Comparison of ENCODE assay signal across 8 mouse cellular contexts in genomic region chr12:75389308-75390135, GRCm38 (mm10). TPM values are rescaled to one million over a fixed set of nuclear protein-coding genes. Genes with fewer than 3 reads are reported as not detected.
A peak's percentile ranks its signal among the peaks of the same experiment; 100 is the strongest.
DNase-seq lines count a peak whose midpoint lies in the region; ATAC-seq lines count a peak whose summit lies in the region.

No protein-coding gene starts in this region.

- H3K4me3 ChIP-seq in embryonic facial prominence, embryonic 10.5 days, result no peak overlapping the region
- H3K4me3 ChIP-seq in lung, embryonic 16.5 days (ENCODE audit: low read length), result no peak overlapping the region

- H3K9ac ChIP-seq in lung, embryonic 16.5 days (ENCODE audit: low read length), result no peak overlapping the region

- no peak overlapping the region for H3K27ac ChIP-seq in embryonic facial prominence, embryonic 10.5 days (replicated peaks)
- no peak overlapping the region for H3K27ac ChIP-seq in lung, embryonic 16.5 days (ENCODE audit: low read length)

- peaks cover 4% of the 10 kb centered on the region; the same call in 1 of the 2 replicates for H3K4me1 ChIP-seq in embryonic facial prominence, embryonic 10.5 days
- H3K4me1 ChIP-seq in lung, embryonic 16.5 days (replicated peaks; ENCODE audit: control insufficient read depth, insufficient read depth, low read length), result no peaks in the 10 kb centered on the region

- no peaks in the 10 kb centered on the region for H3K36me3 ChIP-seq in embryonic facial prominence, embryonic 10.5 days (replicated peaks)
- no peaks in the 10 kb centered on the region for H3K36me3 ChIP-seq in lung, embryonic 16.5 days (ENCODE audit: control insufficient read depth, insufficient read depth, low read length)

- H3K4me2 ChIP-seq in lung, embryonic 16.5 days (ENCODE audit: low read depth, low read length), result no peak overlapping the region

- peak; percentile 49; the same call in 1 of the 2 replicates for ATAC-seq in lung, embryonic 16.5 days (ENCODE audit: low read depth)

- 47% methylated on average over 20 of the region's 20 CpGs for WGBS in embryonic facial prominence, embryonic 10.5 days
- 36% methylated on average over 20 of the region's 20 CpGs for WGBS in lung, embryonic 16.5 days

- H3K9me3 ChIP-seq in embryonic facial prominence, embryonic 10.5 days, result no peaks in the 10 kb centered on the region
- no peaks in the 10 kb centered on the region for H3K9me3 ChIP-seq in lung, embryonic 16.5 days (ENCODE audit: control insufficient read depth, low read length)

- peak; percentile 55 for DNase-seq in right cerebral cortex, adult 18-20 months
- no peak for DNase-seq in right cerebral cortex, postnatal 36 days (ENCODE audit: low spot score in 2 of 2)
- DNase-seq in adrenal gland, postnatal 14 days, result peak; percentile 48
- peak; percentile 51 for DNase-seq in embryonic facial prominence, embryonic 10.5 days (ENCODE audit: low spot score)
- DNase-seq in induced T-regulatory cell, adult 2 months (ENCODE audit: low read depth), result peak; percentile 58
- peak; percentile 71 for DNase-seq in retina, postnatal 1 day
- DNase-seq in spleen, postnatal 14 days (ENCODE audit: low spot score in 2 of 2), result no peak

- H3K27me3 ChIP-seq in embryonic facial prominence, embryonic 10.5 days (replicated peaks; ENCODE audit: low read depth, poor library complexity, severe bottlenecking), result no peaks in the 10 kb centered on the region
- H3K27me3 ChIP-seq in lung, embryonic 16.5 days (ENCODE audit: control insufficient read depth, insufficient read depth, low read depth, low read length), result no peaks in the 10 kb centered on the region

RNA-seq across cellular contexts. Expression of gene Gphb5, which starts 27.1 kb away (rescaled TPM):
- total RNA-seq in adrenal gland, postnatal 14 days (2021), result not detected in 2 replicates
- polyA plus RNA-seq in embryonic facial prominence, embryonic 10.5 days (2016; fragmentation: Nextera tagmentation; extraction: Ambion mirVana), result not detected in 2 replicates
- polyA plus RNA-seq in lung, embryonic 16.5 days (2015; fragmentation: Nextera tagmentation; extraction: Ambion mirVana), result 0.13 TPM in 1 of 2 replicates, not detected in the other

Comparison
In these comparisons a context has a peak if more than half of its experiments do, and no peak if none do; other contexts are left out.
1. DNase-seq: peak in right cerebral cortex, adult 18-20 months (single experiment), adrenal gland, postnatal 14 days (single experiment), embryonic facial prominence, embryonic 10.5 days (single experiment), induced T-regulatory cell, adult 2 months (single experiment) and retina, postnatal 1 day (single experiment); none in right cerebral cortex, postnatal 36 days (0 of 2) and spleen, postnatal 14 days (0 of 2).